Mouse (Mus musculus): ENCODE measurements around the gene Krt35. TPM values are rescaled to one million over a fixed set of nuclear protein-coding genes. Genes with fewer than 3 reads are reported as not detected.

Krt35 gene
- total RNA-seq, 2 experiments from 2014 or later: not detected

DNA sequence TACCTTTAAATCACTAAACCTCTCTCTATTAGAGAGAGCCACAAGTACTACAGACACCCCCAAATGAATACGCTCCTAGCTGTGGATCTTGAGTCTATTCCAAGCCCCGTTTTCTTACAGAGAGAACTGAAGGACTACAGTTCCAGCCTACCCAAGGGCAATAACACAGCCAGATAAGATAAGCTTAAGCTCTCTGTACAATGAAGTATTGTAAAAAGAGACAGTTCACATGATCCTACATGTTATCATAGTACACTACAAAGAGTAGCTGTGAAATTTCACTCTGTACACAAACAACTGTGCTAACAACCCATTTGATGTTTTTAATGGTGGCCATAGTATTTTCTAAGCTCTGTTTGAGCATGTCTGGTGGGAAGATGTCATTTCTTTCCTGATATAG is 48.8 kb downstream of the Krt35 start:
- Histone ChIP-seq H3K27ac (no peak overlapping the region), H3K4me3 (no peak overlapping the region)
- no peak for TF ChIP-seq CTCF (conservative IDR thresholded peaks at IDR 0.05)
- no peak for DNase-seq (ENCODE audit: low spot score in 2 of 2)

- DNase-seq (ENCODE audit: low spot score in 2 of 2): no peak
- Histone ChIP-seq H3K4me3 (no peak overlapping the region), H3K27ac (no peak overlapping the region)
- no peak for TF ChIP-seq CTCF (conservative IDR thresholded peaks at IDR 0.05)
Observed at GRCm38 (mm10) chr11:100046303-100046866, 49.7 kb downstream of the Krt35 start.

Other genes with a start within 250 kb of the Krt35 start
- gene Krtap4-16, start 244.6 kb downstream of the Krt35 start, total RNA-seq (2021): not detected
- not detected for gene Gm11568, start 238.3 kb downstream of the Krt35 start, total RNA-seq (2021)
- gene Gm11559, start 231.8 kb downstream of the Krt35 start, total RNA-seq (2021): not detected
- not detected for gene Krtap9-1, start 222.9 kb downstream of the Krt35 start, total RNA-seq (2021)
- not detected for gene Gm11567, start 217.1 kb downstream of the Krt35 start, total RNA-seq (2021)
- not detected for gene Krtap31-1, start 188.3 kb downstream of the Krt35 start, total RNA-seq (2021)
- not detected for gene Gm11565, start 181.5 kb downstream of the Krt35 start, total RNA-seq (2021)
- not detected for gene Krtap31-2, start 159.9 kb downstream of the Krt35 start, total RNA-seq (2021)
- gene Krtap9-5, start 147.8 kb downstream of the Krt35 start, total RNA-seq (2021): not detected
- gene Krtap29-1, start 117.2 kb downstream of the Krt35 start, total RNA-seq (2021): not detected
- gene Krtap16-1, start 109.6 kb downstream of the Krt35 start, total RNA-seq (2021): not detected
- gene Krtap17-1, start 102.2 kb downstream of the Krt35 start, total RNA-seq (2021): not detected
- gene Krt33a, start 80.0 kb downstream of the Krt35 start, total RNA-seq (2021): not detected
- not detected for gene Krt33b, start 66.4 kb downstream of the Krt35 start, total RNA-seq (2021)
- gene Krt34, start 54.7 kb downstream of the Krt35 start, total RNA-seq (2021): not detected
- gene Krt31, start 45.7 kb downstream of the Krt35 start, total RNA-seq (2021): not detected
- not detected for gene Krt32, start 8.0 kb downstream of the Krt35 start, total RNA-seq (2021)
- gene Krt36, start 9.4 kb upstream of the Krt35 start, total RNA-seq (2021): not detected
- gene Krt13, start 25.3 kb upstream of the Krt35 start, total RNA-seq (2021): not detected
- under 1 TPM in 1 of 2 experiments, not detected in 1; 0.77 TPM for gene Krt15, start 39.7 kb upstream of the Krt35 start, total RNA-seq (2021)
- gene Krt19, start 52.4 kb upstream of the Krt35 start, total RNA-seq (2021): not detected
- gene Krt9, start 97.0 kb upstream of the Krt35 start, total RNA-seq (2021): 1 to 10 TPM; 3.6 to 3.7 TPM
- gene Krt14, start 111.3 kb upstream of the Krt35 start, total RNA-seq (2021): not detected
- not detected for gene Krt16, start 152.7 kb upstream of the Krt35 start, total RNA-seq (2021)
- not detected for gene Krt17, start 164.8 kb upstream of the Krt35 start, total RNA-seq (2021)
- gene Krt42, start 173.6 kb upstream of the Krt35 start, total RNA-seq (2021): not detected
- 100 to 1,000 TPM; 713 to 750 TPM for gene Eif1, start 223.6 kb upstream of the Krt35 start, total RNA-seq (2021)
- not detected for gene Gast, start 238.2 kb upstream of the Krt35 start, total RNA-seq (2021)